49 mouse cellular contexts compared by ENCODE assay signal in genomic region chr2:104722021-104722420, GRCm38 (mm10). TPM values are rescaled to one million over a fixed set of nuclear protein-coding genes. Genes with fewer than 3 reads are reported as not detected.
"Had no signal": no experiment of that assay in that cellular context is flagged by ENCODE, and none has a peak within 500 bp of the region (broad histone marks: within the 10 kb centered on the region; RNA-seq: fewer than 3 reads in every experiment).

No protein-coding gene starts in this region.

- ATAC-seq: hindbrain, embryonic 16.5 days; hindbrain, postnatal 0 days; inflammation-experienced regulatory T-cells, adult 6 months; intestine, embryonic 15.5 days; intestine, embryonic 16.5 days; intestine, postnatal 0 days had no signal

- H3K4me2 ChIP-seq: heart, embryonic 12.5 days; heart, embryonic 13.5 days; heart, embryonic 15.5 days; hindbrain, embryonic 12.5 days; hindbrain, embryonic 13.5 days; hindbrain, embryonic 14.5 days; hindbrain, embryonic 15.5 days; intestine, embryonic 15.5 days; kidney, embryonic 15.5 days had no signal

- H3K9me3 ChIP-seq: heart, embryonic 12.5 days; heart, embryonic 13.5 days; heart, embryonic 15.5 days; hindbrain, embryonic 10.5 days; hindbrain, embryonic 12.5 days; hindbrain, embryonic 13.5 days; hindbrain, embryonic 15.5 days; intestine, embryonic 15.5 days; kidney, embryonic 15.5 days had no signal

- H3K27me3 ChIP-seq: heart, embryonic 12.5 days; heart, embryonic 13.5 days; heart, embryonic 15.5 days; hindbrain, embryonic 12.5 days; hindbrain, embryonic 13.5 days; hindbrain, embryonic 15.5 days; intestine, embryonic 15.5 days; kidney, embryonic 15.5 days had no signal

- H3K4me1 ChIP-seq: heart, embryonic 12.5 days; heart, embryonic 13.5 days; heart, embryonic 15.5 days; hindbrain, embryonic 10.5 days; hindbrain, embryonic 12.5 days; hindbrain, embryonic 13.5 days; hindbrain, embryonic 15.5 days; intestine, embryonic 15.5 days; kidney, embryonic 15.5 days had no signal

- H3K27ac ChIP-seq: heart, embryonic 13.5 days; heart, embryonic 15.5 days; hindbrain, embryonic 10.5 days; hindbrain, embryonic 12.5 days; hindbrain, embryonic 13.5 days; hindbrain, embryonic 14.5 days; hindbrain, embryonic 15.5 days; hindbrain, postnatal 0 days; intestine, embryonic 15.5 days; kidney, embryonic 15.5 days; kidney, postnatal 0 days; left cerebral cortex, adult 2 months had no signal

- DNase-seq: heart, postnatal 10 days; heart, postnatal 14 days; heart, postnatal 36 days; heart, postnatal 4 days; kidney, adult 11 months; kidney, adult 18-20 months; kidney, adult 2 months; kidney, adult 8-10 months; kidney, adult 9 months; kidney, postnatal 10 days; kidney, postnatal 14 days; kidney, postnatal 36 days; kidney, postnatal 4 days; layer of hippocampus, adult 9-11 months; layer of hippocampus, postnatal 36 days had no signal

- H3K9ac ChIP-seq: heart, embryonic 12.5 days; heart, embryonic 13.5 days; heart, embryonic 15.5 days; hindbrain, embryonic 12.5 days; hindbrain, embryonic 13.5 days; hindbrain, embryonic 14.5 days; hindbrain, embryonic 15.5 days; intestine, embryonic 15.5 days; kidney, embryonic 15.5 days had no signal

- H3K36me3 ChIP-seq: heart, embryonic 12.5 days; heart, embryonic 15.5 days; hindbrain, embryonic 10.5 days; hindbrain, embryonic 12.5 days; hindbrain, embryonic 13.5 days; hindbrain, embryonic 15.5 days; intestine, embryonic 15.5 days had no signal

- H3K4me3 ChIP-seq: heart, embryonic 12.5 days; heart, embryonic 13.5 days; heart, embryonic 15.5 days; hindbrain, embryonic 10.5 days; hindbrain, embryonic 12.5 days; hindbrain, embryonic 13.5 days; hindbrain, embryonic 15.5 days; intestine, embryonic 15.5 days; kidney, embryonic 15.5 days; layer of hippocampus, adult 2 months; left cerebral cortex, adult 2 months had no signal

RNA-seq across cellular contexts. Expression of gene Pin1rt1, which starts 5.8 kb away (rescaled TPM):
- total RNA-seq: heart, postnatal 10 days; heart, postnatal 14 days; heart, postnatal 25 days; heart, postnatal 36 days; heart, postnatal 4 days; hematopoietic stem cell, adult 5-6 weeks; hindbrain, postnatal 0 days; layer of hippocampus, adult 18-20 months; layer of hippocampus, adult 2 months; layer of hippocampus, adult 8-10 months; layer of hippocampus, postnatal 10 days; layer of hippocampus, postnatal 14 days; layer of hippocampus, postnatal 25 days; layer of hippocampus, postnatal 36 days; left cerebral cortex, adult 18-20 months; left cerebral cortex, adult 2 months; left cerebral cortex, adult 8-10 months had no signal
- polyA plus RNA-seq: heart, embryonic 12.5 days; heart, embryonic 13.5 days; heart, embryonic 14.5 days; heart, embryonic 15.5 days; heart, embryonic 16.5 days; heart, postnatal 0 days; hindbrain, embryonic 10.5 days; hindbrain, embryonic 11.5 days; hindbrain, embryonic 13.5 days; hindbrain, embryonic 14.5 days; hindbrain, postnatal 0 days; inflammation-experienced regulatory T-cells, adult 6 months; intestine, embryonic 15.5 days; intestine, embryonic 16.5 days; intestine, postnatal 0 days; kidney, adult 2 months; kidney, embryonic 14.5 days; kidney, embryonic 15.5 days; kidney, embryonic 16.5 days; kidney, postnatal 0 days; large intestine, adult 2 months had no signal

RNA-seq across cellular contexts. Expression of gene Depdc7, which starts 20.7 kb away (rescaled TPM):
- polyA plus RNA-seq: inflammation-experienced regulatory T-cells, adult 6 months had no signal
